ENCODE assay signal across 8 mouse cellular contexts in the genomic region with DNA sequence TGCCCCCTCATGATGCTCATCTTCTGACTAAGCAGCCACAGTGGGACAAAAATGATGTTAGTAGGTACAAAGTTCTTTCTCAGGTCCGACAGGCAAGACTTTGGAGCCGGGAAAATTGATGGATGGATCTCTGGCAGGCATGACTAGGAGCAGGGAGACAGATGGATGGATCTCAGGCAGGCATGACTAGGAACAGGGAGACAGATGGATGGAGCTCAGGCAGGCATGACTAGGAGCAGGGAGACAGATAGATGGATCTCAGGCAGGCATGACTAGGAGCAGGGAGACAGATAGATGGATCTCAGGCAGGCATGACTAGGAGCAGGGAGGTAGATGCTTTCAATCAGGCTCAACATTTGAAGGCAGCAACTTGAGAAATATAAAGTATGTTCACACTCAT. TPM values are rescaled to one million over a fixed set of nuclear protein-coding genes. Genes with fewer than 3 reads are reported as not detected.
DNase-seq lines count a peak whose midpoint lies in the region; ATAC-seq and TF ChIP-seq lines count a peak whose summit lies in the region.
"Had no signal": no experiment of that assay in that cellular context is flagged by ENCODE, and none has a peak within 500 bp of the region (broad histone marks: within the 10 kb centered on the region; RNA-seq: fewer than 3 reads in every experiment).

No protein-coding gene starts in this region.

- H3K27me3 ChIP-seq in liver, postnatal 0 days (ENCODE audit: insufficient read depth, low read length): no peaks in the 10 kb centered on the region

- intact Hi-C loops in left cerebral cortex, adult 2 months (cut with DNase I): no loop called here
- intact Hi-C loops in gastrocnemius, adult 2 months (cut with DNase I): no loop called here

- no peak for TF ChIP-seq EP300 in liver, postnatal 0 days (IDR thresholded peaks at IDR 0.05; ENCODE audit: low read depth)

- no peaks in the 10 kb centered on the region for H3K4me1 ChIP-seq in ES-E14 (ENCODE audit: control insufficient read depth in 2 of 2, insufficient read depth in 2 of 2, low read length in 2 of 2, poor library complexity in 1 of 2)
- no peaks in the 10 kb centered on the region for H3K4me1 ChIP-seq in liver, postnatal 0 days (ENCODE audit: insufficient read depth)

- peak; percentile 97 for ATAC-seq in cerebellum, adult (ENCODE audit: insufficient number of reproducible peaks, low FRiP score, low TSS enrichment)
- ATAC-seq in liver, postnatal 0 days: no peak

- DNase-seq in ES-E14 (ENCODE audit: low read depth, low spot score): no peak
- peak; percentile 39 to 70 for DNase-seq in frontal cortex, postnatal 36 days (ENCODE audit: low spot score in 2 of 2)
- DNase-seq in left cerebral cortex, adult 2 months (ENCODE audit: extremely low spot score in 1 of 2, low spot score in 2 of 2): peak; percentile 30 to 43
- DNase-seq in retina, postnatal 7 days (ENCODE audit: low read depth, low spot score): peak; percentile 59
- no peak for DNase-seq in gastrocnemius, adult 2 months
- no peak for DNase-seq in liver, postnatal 0 days

- H3K36me3 ChIP-seq in ES-E14 (ENCODE audit: control insufficient read depth, insufficient read depth, low read length, poor library complexity, severe bottlenecking): no peaks in the 10 kb centered on the region
- H3K36me3 ChIP-seq in liver, postnatal 0 days (replicated peaks; ENCODE audit: insufficient read depth, low read length): no peaks in the 10 kb centered on the region

- no peak for TF ChIP-seq CTCF in left cerebral cortex, adult 2 months (IDR thresholded peaks at IDR 0.05)
- no peak for TF ChIP-seq CTCF in gastrocnemius, adult 2 months (IDR thresholded peaks at IDR 0.05)
- no peak for TF ChIP-seq CTCF in liver, postnatal 0 days (IDR thresholded peaks at IDR 0.05; ENCODE audit: low read depth)

- no peaks in the 10 kb centered on the region for H3K9me3 ChIP-seq in ES-E14 (ENCODE audit: control insufficient read depth, insufficient read depth, low read depth, low read length)
- H3K9me3 ChIP-seq in liver, postnatal 0 days (ENCODE audit: low read length): no peaks in the 10 kb centered on the region

- 38% methylated on average over 2 of the region's 2 CpGs for WGBS in liver, postnatal 0 days (ENCODE audit: insufficient replicate concordance)

- H3K4me2 ChIP-seq in liver, postnatal 0 days (ENCODE audit: low read depth, low read length): no peak overlapping the region

- H3K4me3 ChIP-seq in ES-E14 (ENCODE audit: insufficient read depth in 1 of 2, low read depth in 1 of 2, low read length in 2 of 2, poor library complexity in 1 of 2, severe bottlenecking in 1 of 2): peak overlapping the region; percentile 6 to 56; a peak in 3 of 4 replicates
- peak overlapping the region; percentile 47 for H3K4me3 ChIP-seq in left cerebral cortex, adult 2 months
- H3K4me3 ChIP-seq in gastrocnemius, adult 2 months: no peak overlapping the region
- H3K4me3 ChIP-seq in liver, postnatal 0 days (ENCODE audit: low read depth, low read length): no peak overlapping the region

- in situ Hi-C loops in ES-E14 (cut with MboI; ENCODE audit: low sequenced_read_pairs in 2 of 2, unreplicated experiment in 2 of 2): no loop called here

- no peak overlapping the region for H3K9ac ChIP-seq in ES-E14 (ENCODE audit: insufficient read depth, low read depth, low read length, poor library complexity, severe bottlenecking)
- no peak overlapping the region for H3K9ac ChIP-seq in liver, postnatal 0 days (replicated peaks)

- no peak overlapping the region for H3K27ac ChIP-seq in ES-E14 (ENCODE audit: insufficient read depth, low read depth, low read length, poor library complexity, severe bottlenecking)
- H3K27ac ChIP-seq in left cerebral cortex, adult 2 months: peak overlapping the region; percentile 53; the same call in 1 of the 2 replicates
- H3K27ac ChIP-seq in gastrocnemius, adult 2 months: no peak overlapping the region
- no peak overlapping the region for H3K27ac ChIP-seq in liver, postnatal 0 days (ENCODE audit: low read depth)
- H3K27ac ChIP-seq: macrophage had no signal

TF ChIP-seq in ES-E14, 5 proteins besides CTCF, POLR2A, EP300 and RAD21:
- no peak for TF ChIP-seq ZNF384 (IDR thresholded peaks at IDR 0.05; ENCODE audit: low read depth, low read length)
- TF ChIP-seq MAFK (IDR thresholded peaks at IDR 0.05; ENCODE audit: insufficient read depth, low read depth, low read length): no peak
- no peak for TF ChIP-seq CHD2 (IDR thresholded peaks at IDR 0.05; ENCODE audit: low read depth, low read length)
- no peak for TF ChIP-seq ZC3H11A (IDR thresholded peaks at IDR 0.05; ENCODE audit: borderline replicate concordance, low read depth, low read length)
- TF ChIP-seq HCFC1 (IDR thresholded peaks at IDR 0.05; ENCODE audit: borderline replicate concordance, insufficient read depth, low read length): peak; percentile 83

RNA-seq across cellular contexts. Expression of gene Alox8, which starts 13.8 kb away (rescaled TPM):
- total RNA-seq in ES-E14 (2012; rRNA removed): 0.85 and 1.6 TPM in 2 replicates
- 1 to 10 TPM; 6.1 to 6.4 TPM for total RNA-seq in left cerebral cortex, adult 2 months (2021)
- not detected for total RNA-seq in gastrocnemius, adult 2 months (2021)
- 0.04 TPM in 1 of 2 replicates, not detected in the other for polyA plus RNA-seq in liver, postnatal 0 days (2015; fragmentation: Nextera tagmentation; extraction: Ambion mirVana)
- polyA plus RNA-seq: macrophage had no signal

RNA-seq across cellular contexts. Expression of gene Gucy2e, which starts 25.4 kb away (rescaled TPM):
- 0.05 and 0.09 TPM in 2 replicates for total RNA-seq in ES-E14 (2012; rRNA removed)
- 1 to 10 TPM; 1.0 to 1.3 TPM for total RNA-seq in left cerebral cortex, adult 2 months (2021)
- not detected for total RNA-seq in gastrocnemius, adult 2 months (2021)
- polyA plus RNA-seq in liver, postnatal 0 days (2015; fragmentation: Nextera tagmentation; extraction: Ambion mirVana): not detected in 2 replicates
- polyA plus RNA-seq: macrophage had no signal

RNA-seq across cellular contexts. Expression of gene Alox12b, which starts 54.6 kb away (rescaled TPM):
- 0.21 and 0.22 TPM in 2 replicates for total RNA-seq in ES-E14 (2012; rRNA removed)
- total RNA-seq in left cerebral cortex, adult 2 months (2021): 1 to 10 TPM; 8.7 to 9.8 TPM
- total RNA-seq in gastrocnemius, adult 2 months (2021): not detected
- polyA plus RNA-seq in liver, postnatal 0 days (2015; fragmentation: Nextera tagmentation; extraction: Ambion mirVana): not detected in 2 replicates
- polyA plus RNA-seq: macrophage had no signal

Comparison
In these comparisons a context has a peak if more than half of its experiments do, and no peak if none do; other contexts are left out.
1. DNase-seq: peak in frontal cortex, postnatal 36 days (2 of 2), left cerebral cortex, adult 2 months (2 of 2) and retina, postnatal 7 days (single experiment); none in ES-E14 (single experiment), gastrocnemius, adult 2 months (single experiment) and liver, postnatal 0 days (single experiment).
2. H3K4me3 ChIP-seq: peak in ES-E14 (2 of 2) and left cerebral cortex, adult 2 months (single experiment); none in gastrocnemius, adult 2 months (single experiment) and liver, postnatal 0 days (single experiment).